Mouse (Mus musculus): ENCODE data around the gene Syde2.

Gene Syde2

DNA sequence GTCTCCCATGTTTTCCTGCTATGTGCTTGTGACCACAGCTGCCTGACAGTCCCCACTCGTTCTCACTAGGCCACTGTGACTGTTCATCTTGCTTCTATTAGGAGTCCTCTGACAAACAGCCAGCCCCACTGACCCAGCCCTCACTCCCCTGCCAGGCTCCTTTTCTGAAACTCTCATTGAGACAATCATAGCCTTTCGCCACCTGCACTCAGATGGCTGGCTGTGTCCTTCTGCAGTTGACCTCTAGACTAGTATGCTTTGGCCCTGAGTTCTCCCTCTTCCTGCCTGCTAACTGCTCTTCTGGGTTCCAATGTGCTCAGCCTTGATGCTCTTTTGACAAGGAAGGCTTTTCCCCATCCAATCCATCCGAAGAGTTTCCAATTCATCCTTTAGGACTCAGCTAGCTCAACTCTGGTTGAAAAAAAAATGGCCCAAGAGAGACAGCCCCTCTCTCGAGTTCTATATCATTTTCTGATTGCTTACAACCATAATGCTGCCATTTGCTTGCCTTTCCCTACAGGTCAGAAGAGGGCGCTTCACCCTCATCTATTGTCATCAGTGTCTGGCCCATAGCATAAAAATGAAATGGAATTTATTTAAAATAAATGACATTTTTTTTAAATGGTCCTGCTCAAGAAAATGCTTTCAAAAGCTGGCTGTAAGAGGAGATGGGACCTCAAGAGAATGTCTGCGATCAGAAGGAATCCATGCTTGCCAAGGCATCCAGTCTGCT lies 65.6 kb downstream of the Syde2 start:
- DNase-seq (ENCODE audit: low read depth, low spot score), result no peak

DNA sequence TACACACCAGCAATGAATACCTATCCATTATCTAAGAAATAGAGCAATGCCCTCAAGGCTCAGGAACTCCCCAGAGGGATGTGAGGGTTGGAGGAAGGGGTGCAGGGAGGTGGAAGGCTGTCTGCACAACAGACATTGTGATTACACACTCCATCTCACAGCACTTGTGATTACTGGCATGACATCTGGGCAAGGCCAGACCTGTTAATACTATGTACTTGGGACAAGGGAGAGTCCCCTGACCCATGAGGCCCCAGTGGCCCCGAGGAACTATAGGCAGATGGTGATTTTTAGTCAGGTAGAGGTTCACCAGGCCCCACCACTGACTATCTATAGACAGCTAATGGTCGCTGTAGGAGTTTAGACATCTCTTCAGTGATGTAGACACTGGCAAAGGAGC lies 66.2 kb downstream of the Syde2 start:
- DNase-seq (ENCODE audit: low read depth, low spot score), result no peak

DNA sequence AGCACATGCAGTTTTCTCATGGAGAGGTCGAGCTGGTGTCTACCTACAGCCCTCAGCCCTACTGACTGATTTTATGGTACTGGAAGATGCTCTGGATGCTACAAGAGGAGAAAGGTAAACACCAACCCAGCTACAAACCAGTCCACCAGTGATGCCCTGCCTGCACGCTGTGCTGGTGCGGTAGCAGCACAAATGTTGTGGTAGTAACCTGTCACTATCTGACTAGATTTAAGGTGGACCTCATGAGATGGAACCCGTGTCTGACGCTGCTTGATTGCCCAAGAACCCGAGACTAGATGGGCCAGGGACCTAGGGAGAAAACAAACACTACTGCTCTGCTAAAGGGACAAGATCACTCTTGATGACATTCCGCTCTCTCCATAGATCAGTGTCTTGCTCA lies 69.5 kb downstream of the Syde2 start:
- no peak for DNase-seq (ENCODE audit: low read depth, low spot score)

DNA sequence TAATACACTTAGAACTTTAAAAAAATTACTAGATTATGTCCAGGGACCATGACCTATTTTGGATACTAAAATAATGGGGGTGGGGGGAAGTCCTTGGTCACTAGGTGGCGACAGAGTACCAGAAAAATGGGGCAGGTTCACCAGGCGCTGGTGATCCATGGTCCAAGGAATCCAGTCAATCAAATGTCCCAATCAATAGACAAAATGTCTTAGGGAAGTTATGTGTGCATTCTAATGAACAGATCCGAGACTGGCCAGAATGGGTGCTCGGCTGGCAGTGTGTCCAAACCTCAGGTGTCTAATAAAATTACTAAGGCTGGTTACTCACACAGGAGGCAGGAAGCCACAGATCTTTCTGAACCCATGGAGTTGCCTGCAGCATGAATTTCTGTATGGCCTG lies 70.6 kb downstream of the Syde2 start:
- peak; percentile 43 for DNase-seq (ENCODE audit: low read depth, low spot score)

DNA sequence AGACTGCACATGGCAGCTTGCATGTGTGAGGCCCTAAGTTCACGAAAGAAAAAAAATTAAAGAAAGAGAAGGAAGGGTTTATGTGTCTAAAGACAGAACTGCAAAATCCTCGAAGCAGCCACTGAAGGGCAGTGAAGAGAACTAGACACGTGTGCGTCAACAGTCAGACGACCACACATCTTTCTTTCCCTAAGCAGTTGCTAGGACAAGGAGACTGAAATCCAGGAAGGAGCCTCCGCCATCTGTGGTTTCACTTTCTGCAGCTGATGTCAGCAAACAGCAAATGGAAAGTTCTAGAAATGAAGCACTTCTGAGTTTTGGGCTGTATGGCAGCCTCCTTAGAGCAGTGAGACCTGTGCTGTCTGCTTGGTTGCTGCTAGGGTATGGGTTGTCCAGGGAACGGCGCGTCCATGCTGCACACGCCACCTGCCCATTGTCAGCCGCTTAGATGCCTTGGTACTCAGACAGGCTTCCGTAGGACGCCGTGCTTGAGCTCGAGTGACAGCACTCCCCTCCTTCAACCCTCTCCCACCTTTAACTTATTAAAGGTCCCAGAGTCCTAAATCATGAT lies 71.8 kb downstream of the Syde2 start:
- no peak for DNase-seq (ENCODE audit: low read depth, low spot score)

DNA sequence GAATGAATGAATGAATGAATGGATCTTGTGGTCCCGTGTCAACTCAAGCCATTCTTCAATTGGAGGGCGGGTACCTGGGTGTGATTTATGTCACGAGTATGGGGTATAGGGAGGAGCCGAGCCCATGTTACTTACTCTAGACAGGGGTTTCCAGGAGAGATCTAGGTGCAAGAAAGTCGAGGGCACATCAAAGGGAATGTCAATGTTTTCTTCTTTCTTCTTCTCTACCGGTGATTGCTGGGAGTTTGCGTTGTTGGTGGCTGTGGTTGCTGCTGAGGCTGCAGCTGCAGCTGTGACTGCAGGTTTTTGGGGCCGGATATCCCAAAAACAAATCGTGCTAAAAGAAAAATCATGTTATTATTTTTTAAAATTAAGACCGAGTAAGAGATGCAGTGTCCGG lies 75.5 kb downstream of the Syde2 start:
- no peak for DNase-seq (ENCODE audit: low read depth, low spot score)

DNA sequence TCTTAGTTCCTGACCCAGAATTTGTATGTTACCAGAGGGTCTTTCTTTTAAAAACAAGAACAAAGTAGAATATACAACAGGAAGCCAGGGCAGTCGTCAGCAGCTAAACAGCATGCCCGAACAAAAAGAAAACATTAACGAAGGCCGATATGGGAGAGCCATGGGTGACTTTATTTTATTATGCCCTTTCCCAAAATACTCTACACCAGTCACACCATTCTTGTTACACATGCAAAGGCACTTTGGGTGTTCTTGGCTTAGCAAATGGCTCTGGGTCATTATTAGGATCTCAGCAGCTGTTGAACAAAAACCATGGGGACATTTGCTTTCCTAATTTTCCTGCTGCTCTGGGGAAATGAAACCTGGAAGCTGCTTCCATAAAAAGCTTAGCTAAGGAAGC lies 81.6 kb downstream of the Syde2 start:
- DNase-seq (ENCODE audit: low read depth, low spot score), result no peak

All from retina, postnatal 7 days (tissue).